Mouse (Mus musculus) cerebellum, postnatal 10 days (tissue): ENCODE measurements at regions not wholly inside any gene's neighbourhood (a gene's known extent, or its start where the extent isn't known, plus 50 kb on each side); places are given as distances from the start of the nearest gene placed in this dataset.
"Not testable (repeated sequence)": the region's sequence is repeated elsewhere in the genome, so short reads cannot be mapped to it uniquely, and the experiment has no call there.

ENCODE experiments used
- DNase-seq, 2 experiments: peaks; one replicate each; pipeline ENCODE4 v3.0.0; 2021; ENCODE audit warnings: mixed read lengths in 2 of 2

DNA sequence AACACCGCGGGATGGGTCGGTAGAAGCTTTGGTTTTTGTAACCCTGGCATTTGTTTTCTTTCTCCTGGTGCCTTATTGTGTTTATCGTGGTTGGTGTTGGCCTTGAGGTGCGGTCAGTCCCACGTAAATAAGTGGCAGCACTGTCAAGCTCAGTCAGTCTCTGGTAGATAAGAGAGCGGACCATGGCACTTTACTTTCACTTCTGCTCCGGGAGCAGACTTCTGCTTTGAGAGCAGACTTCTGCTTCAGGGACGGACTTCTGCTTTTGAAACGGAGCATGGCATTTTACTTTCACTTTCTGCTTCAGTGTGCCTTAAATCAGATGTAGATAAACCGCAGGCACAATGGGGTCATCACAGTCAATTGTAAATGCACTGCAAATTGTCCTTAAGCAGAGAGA lies 54.3 kb upstream of the Ccdc66 start:
- not testable (repeated sequence) for DNase-seq

GRCm38 (mm10) chr14:27561974-27562373 lies 53.7 kb upstream of the Ccdc66 start:
- DNase-seq, result not testable (repeated sequence)

GRCm38 (mm10) chr14:27560434-27560833 lies 52.2 kb upstream of the Ccdc66 start:
- DNase-seq, result peak; percentile 79

DNA sequence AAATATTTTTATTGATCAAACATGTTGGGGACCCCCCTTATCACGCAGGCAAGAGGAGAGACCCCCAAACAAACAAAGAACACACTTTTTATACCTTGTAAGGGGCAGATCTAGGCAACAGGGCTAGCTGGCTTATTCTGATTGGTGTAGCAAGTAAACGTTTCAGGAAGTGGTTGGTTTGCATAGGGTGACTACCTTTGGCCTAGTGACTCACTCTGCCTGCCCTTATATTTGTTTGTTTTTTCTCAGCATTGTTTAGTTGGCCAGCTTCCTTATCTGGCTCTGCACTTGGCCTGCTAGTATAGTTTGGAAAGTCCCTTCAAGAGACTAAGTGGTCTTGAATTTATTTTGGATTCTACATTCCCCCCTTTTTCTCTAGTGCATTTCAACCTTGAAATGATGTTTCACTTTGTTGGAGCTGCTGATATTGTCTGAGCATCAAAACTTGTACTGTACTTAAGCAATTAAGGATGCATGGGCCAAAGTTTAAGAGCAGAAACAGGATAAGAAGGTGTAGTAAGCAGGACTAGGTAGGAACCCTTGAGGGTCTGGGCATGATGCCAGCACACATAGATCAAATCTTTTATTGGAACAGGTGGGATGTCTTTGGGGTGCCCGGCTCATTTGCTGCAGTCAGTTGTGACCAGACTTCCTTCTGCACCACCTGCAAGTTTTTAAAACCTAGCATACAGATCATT lies 50.7 kb upstream of the Ccdc66 start:
- peak in 1 of 2 experiments; percentile 15 for DNase-seq
